Mouse (Mus musculus): ENCODE measurements around the gene Cds2.
"Not testable (repeated sequence)": the region's sequence is repeated elsewhere in the genome, so short reads cannot be mapped to it uniquely, and the experiment has no call there.

The Cds2 gene

GRCm38 (mm10) chr2:132265196-132265595 lies 2.2 kb downstream of the Cds2 start:
- no peak for DNase-seq (ENCODE audit: low read depth, low spot score)

DNA sequence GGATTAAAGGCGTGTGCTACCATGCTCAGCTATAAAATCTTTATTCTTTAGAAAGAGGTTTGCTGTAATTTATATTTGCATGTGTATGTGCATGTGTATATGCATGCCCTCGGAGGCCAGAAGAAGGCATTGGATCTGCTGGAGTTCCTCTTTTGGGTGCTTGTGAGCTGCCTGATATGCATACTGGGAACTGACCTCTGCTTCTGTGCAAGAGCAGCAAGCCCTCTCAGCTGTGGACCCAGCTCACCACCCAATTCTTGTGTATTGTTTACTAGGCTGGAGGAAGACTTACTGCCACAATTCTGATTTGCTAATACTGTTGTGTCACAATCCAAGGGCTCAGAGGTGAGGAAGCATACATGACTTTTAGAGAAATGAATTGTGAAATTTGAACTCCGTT lies 3.1 kb downstream of the Cds2 start:
- no peak for DNase-seq (ENCODE audit: low read depth, low spot score)

DNA sequence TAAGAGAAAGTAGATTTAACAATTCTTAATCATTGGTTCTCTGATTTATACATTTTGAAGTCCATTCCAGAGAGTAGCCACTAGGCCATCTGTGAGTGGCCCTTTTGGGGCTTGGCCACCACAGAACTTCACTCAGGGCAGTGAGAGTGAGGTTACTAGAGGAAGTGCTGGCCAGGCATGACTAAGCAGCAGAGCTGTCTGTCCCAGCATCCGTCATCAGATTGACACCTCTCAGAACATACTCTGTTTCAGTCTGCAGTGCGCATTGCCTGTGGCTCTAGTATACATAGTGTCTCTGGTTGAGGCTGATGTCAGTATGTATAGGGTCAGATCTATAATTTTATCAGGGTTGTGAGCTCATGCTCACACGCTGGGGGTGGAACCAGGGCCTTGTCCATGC lies 6.3 kb downstream of the Cds2 start:
- DNase-seq (ENCODE audit: low read depth, low spot score): peak; percentile 61

DNA sequence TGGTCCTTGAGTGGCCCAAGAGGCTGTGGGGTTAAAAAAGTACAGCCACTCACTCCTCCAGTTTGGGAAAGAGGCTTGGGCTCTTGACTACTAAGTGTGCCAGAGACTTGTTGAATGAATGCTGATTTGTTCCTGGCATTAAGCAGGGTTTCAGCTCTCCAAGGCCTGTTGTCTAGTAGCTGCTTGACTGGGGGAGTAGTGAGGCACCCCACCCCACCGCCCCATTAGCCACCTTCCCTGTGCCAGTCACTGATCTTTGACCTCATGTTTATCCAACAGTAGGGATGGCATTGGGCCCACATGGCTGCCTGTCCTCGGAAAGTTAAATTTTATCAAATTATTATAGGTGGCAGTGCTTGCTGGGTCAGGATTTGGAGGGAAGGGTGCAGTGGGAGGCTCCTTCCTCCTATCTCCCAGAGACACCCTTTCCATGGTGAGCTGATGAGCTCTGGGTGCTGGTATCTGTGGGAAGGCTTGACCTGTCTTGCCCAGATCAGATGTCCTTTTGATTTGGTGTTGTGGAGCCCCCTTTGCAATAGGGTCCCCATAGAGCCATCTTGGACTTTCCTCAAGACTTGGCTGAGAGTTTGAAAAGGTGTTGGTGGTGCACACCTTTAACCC lies 7.5 kb downstream of the Cds2 start:
- DNase-seq (ENCODE audit: low read depth, low spot score): no peak

DNA sequence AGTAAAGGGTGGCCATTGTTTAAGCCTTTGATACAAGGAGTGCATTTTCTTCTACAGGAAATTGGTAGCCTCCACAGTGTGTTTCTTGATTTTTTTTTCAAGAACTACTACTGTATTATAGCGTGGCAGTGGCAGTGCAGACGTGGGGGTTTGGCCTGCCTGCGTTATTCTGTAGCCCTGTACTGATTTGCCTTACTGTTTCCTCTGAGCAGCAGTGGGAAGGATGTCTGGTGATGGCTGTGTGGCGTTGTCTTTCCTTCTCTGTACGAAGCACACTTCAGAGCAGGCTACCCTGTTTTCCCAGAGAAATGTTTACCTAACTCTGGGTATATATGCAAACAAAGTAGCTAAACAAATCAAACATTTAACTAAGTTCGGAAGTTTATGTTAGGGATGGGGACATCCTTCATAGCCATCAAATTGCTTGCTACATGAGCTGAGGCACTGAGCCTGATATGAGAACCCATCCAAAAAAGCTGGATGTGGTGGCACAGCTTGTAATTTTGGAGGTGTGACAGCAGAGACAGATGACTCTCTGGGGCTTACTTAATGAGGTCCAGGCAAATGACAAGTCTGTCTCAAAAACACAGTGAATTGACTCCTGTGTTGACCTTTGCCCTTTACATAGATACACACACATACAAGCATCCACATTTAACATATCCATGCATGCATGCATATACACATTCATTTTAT lies 9.9 kb downstream of the Cds2 start:
- DNase-seq (ENCODE audit: low read depth, low spot score): no peak

- no peak for DNase-seq (ENCODE audit: low read depth, low spot score)
Measured at GRCm38 (mm10) chr2:132275527-132275926, 12.6 kb downstream of the Cds2 start.

DNA sequence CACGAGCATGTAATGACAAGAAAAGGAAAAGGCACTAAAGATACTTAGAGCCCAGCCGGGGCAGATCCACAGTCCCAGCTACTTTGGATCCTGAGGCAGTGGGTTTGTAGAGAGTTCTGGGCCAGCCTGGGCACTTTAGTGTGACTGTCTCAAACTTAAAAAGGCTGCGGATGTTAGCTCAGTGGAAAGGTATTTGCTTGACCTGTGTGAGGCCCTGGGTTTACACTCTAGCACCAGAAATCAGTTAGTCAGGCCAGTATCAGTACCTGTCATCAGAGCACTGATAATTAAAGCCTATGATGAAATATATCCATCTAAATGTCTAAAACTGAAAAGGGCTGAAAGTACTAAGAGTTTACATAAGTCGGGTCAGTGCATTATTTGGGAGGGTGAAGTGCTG lies 13.3 kb downstream of the Cds2 start:
- no peak for DNase-seq (ENCODE audit: low read depth, low spot score)

DNA sequence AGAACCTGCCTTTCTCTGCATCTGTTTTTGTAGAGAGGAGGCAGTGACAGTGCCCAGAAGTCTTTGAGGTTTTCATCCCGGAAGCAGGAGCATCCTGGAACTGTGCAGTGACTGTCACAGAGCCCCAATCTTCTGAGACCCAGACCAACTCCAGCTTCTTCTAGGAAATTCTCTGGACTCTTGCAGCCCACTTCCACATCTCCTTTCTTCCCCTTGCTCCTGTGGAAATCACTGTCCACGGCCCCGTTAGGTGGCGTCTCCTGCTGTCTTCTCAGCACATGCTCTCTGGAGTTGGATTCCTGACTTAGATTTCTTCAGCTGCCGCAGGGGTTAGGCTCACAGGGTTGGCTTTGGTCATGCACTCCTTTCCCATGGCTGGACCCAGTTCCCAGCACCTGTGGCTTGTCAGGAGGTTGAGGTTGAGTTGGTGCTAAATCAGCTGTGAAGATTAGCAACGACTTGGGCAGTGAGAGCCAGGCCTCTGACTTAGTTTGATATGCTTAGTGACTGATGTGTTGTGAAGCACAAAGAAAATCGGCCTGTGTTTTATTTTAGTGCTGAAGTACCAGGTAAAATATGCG lies 15.4 kb downstream of the Cds2 start:
- no peak for DNase-seq (ENCODE audit: low read depth, low spot score)

- DNase-seq (ENCODE audit: low read depth, low spot score): no peak
Measured at GRCm38 (mm10) chr2:132279336-132279882, 16.5 kb downstream of the Cds2 start.

- DNase-seq (ENCODE audit: low read depth, low spot score): no peak
Measured at GRCm38 (mm10) chr2:132279978-132280377, 17.0 kb downstream of the Cds2 start.

GRCm38 (mm10) chr2:132280518-132281120 lies 17.7 kb downstream of the Cds2 start:
- no peak for DNase-seq (ENCODE audit: low read depth, low spot score)

GRCm38 (mm10) chr2:132281560-132282452 lies 18.9 kb downstream of the Cds2 start:
- DNase-seq (ENCODE audit: low read depth, low spot score): no peak

GRCm38 (mm10) chr2:132282453-132283174 lies 19.7 kb downstream of the Cds2 start:
- no peak for DNase-seq (ENCODE audit: low read depth, low spot score)

GRCm38 (mm10) chr2:132283236-132284070 lies 20.5 kb downstream of the Cds2 start:
- DNase-seq (ENCODE audit: low read depth, low spot score): no peak

DNA sequence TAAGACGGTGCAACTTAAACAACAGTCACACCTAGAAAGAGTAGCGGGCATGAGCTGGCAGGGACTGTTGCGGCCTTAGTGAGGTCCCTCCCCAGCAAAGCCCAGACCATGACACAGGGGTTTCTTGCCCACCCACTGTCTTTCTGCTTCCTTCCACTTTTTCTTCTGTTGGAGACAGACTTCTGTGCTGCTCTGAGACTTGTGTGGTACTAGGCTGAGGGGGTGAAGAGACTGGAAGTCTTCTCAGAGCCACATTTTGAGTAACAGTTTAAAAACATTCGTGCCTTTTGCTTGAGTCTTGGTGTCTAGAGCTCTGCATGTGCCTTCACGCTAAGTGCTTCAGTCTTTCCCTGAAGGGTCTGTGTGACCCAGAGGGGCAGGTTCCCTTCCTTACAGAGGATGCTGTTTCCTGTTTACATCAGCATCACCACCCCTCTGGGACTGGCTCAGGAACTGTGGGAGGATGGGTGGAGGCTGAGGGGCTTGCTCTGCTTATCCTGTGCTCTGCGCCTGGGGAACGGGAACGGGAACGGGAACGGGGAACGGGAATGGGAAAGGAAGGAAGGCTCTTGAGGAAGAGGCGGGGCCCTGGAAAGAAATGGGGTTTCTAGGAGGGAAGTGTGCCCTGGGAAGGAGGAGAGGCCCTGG lies 21.7 kb downstream of the Cds2 start:
- no peak for DNase-seq (ENCODE audit: low read depth, low spot score)

- not testable (repeated sequence) for DNase-seq (ENCODE audit: low read depth, low spot score)
Measured at GRCm38 (mm10) chr2:132285722-132286121, 22.8 kb downstream of the Cds2 start.

GRCm38 (mm10) chr2:132286376-132287076 lies 23.6 kb downstream of the Cds2 start:
- no peak for DNase-seq (ENCODE audit: low read depth, low spot score)

DNA sequence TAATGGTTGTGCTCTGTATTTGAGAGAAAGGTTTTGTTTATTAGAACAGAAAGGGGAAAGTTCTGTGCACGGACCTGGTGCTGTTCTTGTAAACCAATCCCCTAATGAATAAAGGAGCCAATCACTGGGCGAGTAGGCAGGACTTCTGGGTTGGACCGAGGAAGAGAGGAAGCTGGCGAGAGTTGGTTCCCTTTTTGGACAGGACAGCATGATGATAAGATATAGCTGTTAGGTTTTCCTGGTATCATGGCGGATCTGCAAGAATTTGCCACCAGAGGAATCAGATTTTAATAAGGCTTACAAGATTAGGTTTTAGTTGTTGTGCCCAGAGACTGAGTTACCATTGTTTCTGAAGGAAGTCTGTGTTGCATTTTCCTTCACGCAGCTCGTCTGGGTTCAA lies 26.3 kb downstream of the Cds2 start:
- not testable (repeated sequence) for DNase-seq (ENCODE audit: low read depth, low spot score)

DNA sequence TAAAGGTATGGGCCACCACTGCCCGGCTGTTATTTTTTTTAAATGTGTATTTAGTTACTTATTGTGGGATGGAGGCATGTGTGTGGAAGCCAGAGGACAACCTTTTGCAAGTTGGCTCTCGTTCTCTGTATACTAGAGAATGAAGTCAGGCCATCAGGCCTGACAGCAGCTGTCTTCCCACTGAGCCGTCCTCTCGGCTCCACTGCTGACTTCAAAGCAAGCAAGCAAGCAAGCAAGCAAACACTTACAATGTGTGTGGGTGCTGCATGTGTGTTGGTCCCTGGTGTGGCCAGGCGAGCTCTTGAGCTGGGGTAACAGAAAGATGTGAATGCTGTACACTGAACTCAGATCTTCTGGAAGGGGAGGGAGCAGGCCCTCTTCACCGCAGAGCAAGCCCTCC lies 27.9 kb downstream of the Cds2 start:
- DNase-seq (ENCODE audit: low read depth, low spot score): no peak
